Mouse (Mus musculus) NIH3T3 (cell line): ENCODE results near the gene Ptpru.

ENCODE experiments used
- DNase-seq: peaks from one replicate; pipeline ENCODE4 v3.0.0-alpha.2; 2012; ENCODE audit warnings: low read depth

Gene Ptpru

DNA sequence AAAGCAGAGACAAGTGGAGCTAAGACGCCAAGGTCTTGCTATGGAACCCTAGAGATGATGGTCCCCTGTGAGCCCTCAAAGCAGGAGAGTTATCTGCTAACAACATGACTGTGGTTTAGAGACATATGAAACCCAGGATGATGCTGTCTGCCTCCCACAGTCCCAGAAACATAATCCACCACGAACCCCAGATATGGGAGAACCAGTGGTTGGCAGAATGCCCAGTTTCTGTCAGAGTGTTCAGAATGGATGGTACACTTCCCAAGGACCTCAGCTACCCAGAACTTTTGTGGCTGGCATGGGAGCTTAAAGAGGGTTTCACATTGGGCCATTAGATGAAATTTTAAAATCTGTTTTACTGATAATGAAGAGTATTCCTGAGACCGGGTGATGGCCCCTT lies 57.1 kb downstream of the Ptpru start:
- peak; percentile 45 for DNase-seq

DNA sequence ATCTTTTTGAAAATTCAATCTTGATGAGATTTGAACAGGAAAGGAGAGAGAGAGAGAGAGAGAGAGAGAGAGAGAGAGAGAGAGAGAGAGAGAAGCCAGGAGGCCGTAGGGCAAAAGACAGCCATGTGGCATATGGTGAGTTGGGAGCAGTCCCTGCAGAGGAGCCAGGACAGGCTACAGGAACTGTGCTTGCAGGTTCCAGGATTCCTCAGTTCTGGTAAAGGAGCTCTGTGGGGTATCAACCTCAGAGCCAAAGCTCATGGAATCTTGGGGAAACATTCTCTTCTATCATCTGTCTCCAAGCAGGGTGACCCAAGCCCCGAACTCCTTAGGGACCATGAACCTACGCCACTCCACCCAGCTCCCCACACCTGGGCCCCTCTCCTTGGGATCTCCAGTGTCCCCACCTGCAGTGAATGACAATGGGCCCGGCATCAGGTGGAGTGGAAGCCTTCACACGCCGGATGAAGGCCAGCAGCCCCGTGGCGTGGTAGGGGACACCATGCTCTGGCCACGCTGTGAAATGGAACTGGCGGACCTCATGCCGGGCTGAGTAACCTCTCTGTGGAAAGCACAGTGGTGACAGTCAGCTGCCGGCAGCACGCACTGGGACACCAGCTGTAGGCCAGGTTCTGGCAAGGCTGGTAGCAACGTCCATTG lies 59.3 kb downstream of the Ptpru start:
- DNase-seq: no peak

DNA sequence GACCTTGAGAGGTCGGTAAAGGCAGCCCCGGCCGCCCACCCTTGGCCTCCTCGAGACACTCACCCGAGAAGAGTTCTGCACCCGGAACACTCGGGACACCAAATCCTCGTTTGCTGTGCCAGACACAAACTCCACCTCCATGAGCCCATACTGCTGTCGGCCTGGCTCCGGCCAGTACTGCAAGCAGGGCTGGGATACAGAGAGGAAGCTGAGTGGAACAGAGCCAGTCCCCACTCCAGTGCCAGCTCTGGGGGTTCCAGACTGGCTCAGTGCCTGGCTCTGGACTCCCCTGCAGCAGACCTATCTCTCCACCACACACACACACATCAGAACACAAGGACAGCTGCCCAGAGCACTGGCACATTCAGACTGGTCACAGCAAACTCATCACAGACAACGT lies 66.7 kb downstream of the Ptpru start:
- no peak for DNase-seq

DNA sequence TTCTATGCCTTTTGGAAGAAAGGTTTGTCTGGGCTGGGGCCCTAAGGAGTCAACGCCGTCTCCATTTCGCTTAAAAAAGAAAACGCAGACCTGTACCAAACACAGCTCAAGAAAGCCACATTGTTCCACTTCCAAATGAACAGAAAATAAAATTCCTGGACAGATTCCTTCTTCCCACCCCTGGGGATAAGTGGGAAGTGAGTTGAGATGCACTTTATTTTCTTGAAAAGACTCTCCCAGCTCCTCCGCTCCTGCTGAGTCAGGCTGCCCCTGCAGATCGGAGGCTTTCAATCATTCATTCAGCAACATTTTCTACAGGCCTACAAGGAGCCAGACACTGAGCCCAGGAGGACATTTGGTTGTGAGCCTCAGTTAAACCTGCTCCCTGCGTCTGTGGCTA lies 74.2 kb downstream of the Ptpru start:
- DNase-seq: no peak

DNA sequence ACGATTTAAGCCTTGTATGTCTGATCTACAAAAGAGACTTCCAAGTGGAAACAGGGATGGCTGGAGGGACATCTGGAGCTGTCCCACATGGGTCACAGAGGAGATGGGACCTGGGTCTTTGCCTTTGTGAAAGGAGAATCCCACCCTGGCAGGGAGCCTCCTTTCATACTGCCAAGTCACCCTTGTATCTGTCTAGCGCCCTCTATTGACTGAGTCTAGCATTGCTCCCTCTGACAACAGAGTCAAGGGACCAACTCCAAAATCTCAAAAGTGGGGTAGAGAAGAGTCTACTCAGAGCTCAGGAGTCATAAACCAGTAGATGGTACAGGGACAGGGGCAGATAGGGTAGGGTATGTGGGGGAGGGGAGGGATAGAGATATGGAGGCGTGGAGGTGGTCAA lies 74.6 kb downstream of the Ptpru start:
- DNase-seq: no peak

DNA sequence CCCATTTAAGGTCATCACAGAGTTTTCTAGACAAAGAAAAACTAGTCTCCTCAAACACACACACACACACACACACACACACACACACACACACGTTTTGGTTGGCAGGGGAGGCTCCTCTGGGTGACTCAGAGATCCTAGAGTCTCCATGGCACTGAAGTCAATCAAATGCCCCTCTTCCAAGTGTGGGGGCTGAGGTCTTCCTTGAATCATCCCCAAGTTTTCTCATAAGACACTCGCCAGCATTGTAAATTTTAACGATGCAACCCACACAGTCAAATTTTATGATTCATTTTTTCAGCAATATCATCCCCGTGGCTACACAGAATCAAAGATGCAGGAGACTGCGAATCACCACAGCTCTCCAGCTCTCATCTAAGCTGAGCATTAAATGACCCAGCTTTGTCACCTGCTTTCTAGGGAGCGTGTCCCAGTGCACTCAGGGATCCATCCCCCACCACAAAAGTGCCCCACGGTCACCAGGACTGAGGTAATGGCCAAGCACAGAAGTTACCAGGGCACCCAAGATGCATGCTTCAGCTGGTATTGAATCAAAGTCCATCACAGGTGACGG lies 75.8 kb downstream of the Ptpru start:
- DNase-seq: no peak

DNA sequence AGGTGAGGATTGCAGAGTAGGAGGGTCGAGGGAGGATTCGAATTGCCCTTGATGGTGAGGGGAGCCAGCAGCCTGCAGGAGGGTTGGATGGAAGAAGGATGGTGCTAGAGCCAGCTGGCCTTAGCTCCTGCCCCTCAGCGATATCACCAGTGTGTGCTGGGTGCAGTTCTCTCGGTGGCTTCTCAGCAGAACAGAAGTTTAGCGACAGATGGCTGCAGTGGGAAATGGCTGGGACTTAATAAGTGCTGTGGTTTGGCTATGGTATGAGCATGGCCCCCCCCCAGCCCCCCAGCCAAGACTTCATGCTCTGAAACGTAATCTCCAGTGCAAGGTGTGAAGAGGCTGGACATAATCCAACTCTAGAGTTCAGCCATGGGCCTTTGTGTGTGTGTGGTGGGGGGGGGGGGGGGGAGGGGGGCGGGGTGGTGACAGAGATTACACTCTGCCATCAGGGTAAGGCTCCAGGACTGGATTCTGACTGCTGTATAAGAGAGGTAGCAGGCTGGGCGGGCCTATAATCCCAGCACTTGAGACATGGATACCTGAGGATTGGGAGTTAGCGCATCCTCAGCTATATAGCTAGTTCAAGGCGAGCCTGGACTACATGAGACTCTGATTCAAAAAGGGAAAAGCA lies 85.8 kb downstream of the Ptpru start:
- no peak for DNase-seq

DNA sequence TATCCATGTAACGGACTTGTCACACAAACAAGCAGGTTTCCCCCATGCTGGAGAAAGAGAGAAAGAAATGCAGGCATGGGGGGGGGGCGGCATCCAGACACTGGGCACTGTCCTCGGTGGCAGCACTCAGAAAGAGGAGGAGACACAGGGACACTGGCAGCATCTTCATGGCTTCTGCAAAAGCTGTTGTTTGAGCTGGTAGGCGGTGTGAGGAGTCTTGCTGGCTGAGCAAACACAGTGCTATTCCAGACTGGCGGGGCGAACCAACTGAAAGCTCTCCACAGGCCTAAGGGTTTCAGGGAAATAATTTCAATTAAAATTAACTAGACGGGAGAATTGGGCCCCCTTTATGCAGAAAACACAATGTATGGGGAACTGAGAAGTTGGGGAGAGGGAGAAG lies 86.5 kb downstream of the Ptpru start:
- no peak for DNase-seq

DNA sequence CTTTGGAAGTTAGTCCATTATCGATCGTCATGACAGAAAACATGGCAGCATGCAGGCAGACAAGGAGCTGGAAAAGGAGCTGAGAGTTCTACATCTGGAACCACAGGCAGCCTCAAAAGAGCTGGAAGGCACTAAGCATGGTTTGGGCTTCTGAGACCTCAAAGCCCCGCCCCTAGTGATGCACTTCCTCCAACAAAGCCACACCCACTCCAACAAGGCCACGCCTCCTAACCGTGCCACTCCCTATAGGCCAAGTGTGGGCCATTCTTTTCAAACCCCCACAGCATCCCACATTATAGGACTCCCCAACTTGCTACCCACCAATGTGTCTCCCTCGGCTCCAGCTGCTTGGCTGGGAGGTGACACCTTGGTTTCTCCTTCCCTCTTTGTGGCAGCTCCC lies 88.3 kb downstream of the Ptpru start:
- no peak for DNase-seq

DNA sequence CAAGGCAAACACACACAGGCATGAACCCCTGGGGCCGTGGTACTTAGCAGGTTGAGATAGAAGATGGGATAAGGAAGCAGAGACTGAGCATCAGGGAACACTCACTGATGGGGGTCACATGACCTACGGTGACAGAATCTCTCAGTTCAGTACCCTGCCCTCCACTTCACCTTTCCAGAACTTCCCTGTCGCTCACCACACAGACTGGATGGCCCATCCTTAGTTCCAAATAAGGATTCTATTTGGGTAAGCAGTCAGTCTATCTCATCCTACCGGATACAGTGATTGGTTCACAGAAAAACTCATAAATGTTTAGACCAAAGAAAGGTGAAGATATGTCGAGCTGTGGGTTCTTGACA lies 93.4 kb downstream of the Ptpru start:
- no peak for DNase-seq

DNA sequence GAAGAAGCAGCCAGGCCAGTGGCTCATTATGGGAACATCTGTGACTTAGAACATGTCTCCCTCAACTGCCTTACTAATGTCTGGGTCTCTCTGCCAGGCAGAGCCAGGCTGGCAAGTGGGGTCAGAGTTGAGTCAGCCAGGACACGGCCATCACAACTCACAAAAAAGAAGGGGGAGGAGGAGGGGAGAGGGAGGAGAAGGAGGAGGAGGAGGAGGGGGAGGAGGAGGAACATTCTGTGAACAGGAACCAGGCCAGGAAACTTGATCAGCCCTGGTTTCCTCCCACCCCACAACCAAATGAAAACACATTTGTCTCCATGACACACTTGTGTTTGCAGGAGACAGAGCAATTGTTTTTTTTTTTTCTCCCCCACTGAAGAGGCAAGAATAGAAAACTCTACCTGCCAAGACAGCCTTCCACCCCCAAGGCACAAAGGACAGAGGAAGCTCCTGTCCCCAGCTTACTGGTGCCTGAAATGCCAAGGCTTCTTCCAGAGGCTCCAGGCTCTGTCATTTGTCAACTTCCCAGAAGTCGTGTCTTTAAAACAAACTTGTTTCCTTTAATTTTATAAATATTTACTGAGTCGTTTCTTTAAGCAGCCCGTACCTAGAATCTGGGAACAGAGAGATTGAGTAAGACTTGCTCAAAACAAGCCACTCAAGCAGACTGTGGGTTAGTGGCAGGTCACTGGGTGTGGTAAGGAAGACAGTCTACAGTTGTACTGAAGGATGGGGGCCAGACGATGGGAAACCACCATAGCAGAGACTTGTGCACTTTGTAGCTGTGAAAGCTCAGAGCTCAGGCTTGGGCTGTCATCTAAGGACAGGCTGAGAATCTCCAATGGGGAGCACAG lies 94.0 kb downstream of the Ptpru start:
- DNase-seq: no peak

DNA sequence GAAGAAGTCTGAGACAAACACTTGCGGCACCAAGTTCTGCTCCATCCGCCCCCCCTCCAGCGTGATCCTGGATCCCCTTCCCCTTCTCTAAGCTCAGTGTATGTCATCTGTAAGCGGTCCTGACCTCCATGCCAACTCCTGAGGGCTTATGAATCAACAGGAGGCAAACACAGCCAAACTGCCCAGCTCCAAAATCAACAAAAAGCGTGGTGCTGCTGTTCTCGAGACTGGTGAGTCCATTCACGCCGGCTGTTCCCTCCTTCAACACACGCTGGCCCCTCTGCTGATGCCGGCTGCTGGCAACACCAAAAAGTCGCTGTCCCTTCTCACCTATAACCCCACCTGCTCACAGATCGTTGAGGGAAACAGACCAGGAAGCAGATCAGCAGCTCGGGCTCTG lies 95.1 kb downstream of the Ptpru start:
- no peak for DNase-seq

DNA sequence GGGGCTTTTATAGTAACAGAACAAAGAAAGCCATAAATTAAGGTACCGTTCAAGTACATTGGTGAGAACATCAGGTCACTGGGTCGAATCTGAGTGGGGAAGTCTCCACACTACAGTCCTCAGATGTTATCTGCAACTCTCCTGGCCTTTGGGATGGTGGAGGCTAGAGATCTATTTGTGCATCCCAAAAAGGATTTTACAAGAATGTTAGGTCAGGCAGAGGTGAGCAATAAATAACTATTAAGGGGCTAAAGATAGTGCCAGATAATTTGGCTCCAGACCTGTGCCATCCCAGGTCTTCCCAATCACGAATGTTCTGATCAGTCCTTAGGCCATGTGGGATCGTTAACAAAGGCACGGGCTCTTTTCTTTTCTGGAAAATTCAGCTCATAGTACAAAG lies 97.5 kb downstream of the Ptpru start:
- no peak for DNase-seq

DNA sequence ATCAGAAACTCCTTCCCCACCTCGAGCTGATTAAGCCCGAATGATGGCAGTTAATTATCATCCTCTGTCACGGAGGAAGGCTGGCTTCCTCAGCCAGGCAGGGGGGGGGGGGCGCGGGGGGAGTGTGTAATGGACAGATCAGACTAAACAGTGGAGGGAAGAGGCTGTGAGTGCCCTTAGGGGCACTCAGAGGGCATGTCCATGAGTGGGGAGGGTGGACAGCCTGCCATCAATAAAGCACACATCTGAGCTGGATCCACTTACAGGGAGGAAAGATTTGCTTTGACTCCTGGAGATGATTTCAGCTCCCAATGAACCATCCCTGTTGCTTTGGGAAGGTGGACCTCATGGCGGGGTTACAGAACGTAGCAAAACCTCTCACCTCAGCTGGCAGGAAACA lies 109.5 kb downstream of the Ptpru start:
- no peak for DNase-seq

DNA sequence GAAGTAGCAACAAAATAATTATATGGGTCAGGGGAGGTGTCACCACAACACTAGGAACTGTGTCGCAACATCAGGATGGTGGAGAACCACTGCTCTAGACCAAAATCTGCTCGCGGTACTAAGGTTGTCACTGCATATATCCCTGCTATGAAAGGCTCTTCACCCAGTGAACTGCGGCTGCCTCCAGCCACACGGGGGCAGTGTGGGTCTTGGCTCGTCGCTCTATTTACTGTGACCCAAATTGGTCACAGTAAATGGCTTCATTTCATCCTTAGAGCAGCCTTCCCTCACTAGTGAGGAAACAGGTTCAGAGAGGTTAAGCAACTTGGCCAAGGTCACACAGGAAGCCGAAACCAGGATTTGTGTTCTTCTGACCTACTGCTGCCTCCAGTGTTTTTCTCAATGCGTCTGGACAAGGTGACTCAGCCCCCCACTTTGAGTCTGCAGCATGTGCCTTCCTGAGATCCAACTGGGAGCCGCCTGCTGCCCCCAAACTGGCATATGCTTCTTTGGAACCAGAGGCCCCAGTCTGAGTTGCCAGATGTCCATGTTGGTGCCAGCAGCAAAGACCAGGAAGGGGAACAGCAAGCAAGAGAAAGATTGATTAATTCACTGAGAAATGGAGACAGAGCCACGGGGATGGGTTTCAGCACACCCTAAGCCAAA lies 114.5 kb downstream of the Ptpru start:
- DNase-seq: peak; percentile 24

DNA sequence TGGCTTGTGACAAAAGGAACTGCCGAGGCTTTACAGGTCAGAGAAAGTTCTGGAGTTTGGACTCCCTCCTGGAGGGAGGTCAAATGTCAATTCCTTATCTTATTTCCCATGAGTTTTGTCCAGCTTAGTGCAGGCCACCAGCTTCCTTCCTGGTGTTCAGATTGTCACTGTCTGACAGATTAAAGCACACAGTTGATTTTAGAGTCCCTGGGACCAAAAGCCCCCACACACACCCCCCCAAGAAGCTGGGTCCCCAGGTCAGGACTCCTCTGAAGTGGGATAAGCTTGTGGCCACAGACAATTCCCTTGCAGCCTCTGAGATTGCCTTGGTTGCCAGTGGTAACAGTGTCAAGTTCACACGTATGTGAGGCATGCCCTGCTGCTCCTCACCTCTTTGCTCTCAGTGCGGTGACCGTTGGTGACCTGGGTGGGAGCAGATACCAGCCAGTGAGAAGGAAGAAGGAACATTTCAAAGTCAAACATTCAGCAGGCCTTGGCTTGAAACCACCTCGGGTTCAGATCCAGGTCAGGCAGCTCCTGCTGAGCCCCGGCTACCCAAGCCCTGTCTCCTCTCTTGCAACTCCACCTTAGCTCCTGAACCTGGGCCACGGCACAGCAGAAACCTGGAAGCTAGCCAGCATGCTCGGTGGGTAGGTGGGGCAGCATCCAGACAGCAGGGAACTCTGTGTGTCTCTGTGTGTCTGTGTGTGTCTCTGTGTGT lies 115.8 kb downstream of the Ptpru start:
- no peak for DNase-seq

DNA sequence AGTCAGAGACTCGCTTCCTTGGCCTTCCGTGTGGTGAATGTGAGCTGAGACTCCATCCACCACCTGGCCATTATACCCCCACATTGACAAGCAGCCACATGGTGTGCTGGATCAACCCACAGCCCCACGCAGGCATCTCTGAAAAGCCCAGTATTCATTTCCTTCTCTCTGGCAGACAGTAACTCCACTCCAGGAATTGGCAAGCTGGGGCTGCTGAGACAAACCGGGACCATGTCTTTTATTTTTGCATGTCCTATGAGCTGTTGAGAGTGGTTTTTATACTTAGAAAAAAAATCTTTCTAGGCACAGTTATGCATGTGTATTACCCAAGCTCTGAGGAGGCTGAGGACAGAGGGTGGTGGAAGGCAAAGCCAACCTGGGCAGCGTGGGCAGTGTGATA lies 118.9 kb downstream of the Ptpru start:
- DNase-seq: no peak
